Mouse (Mus musculus) thymus, postnatal 25 days (tissue): ENCODE measurements at regions not wholly inside any gene's neighbourhood (a gene's known extent, or its start where the extent isn't known, plus 50 kb on each side); places are given as distances from the start of the nearest gene placed in this dataset.

ENCODE experiments used
- DNase-seq: peaks from one replicate; pipeline ENCODE4 v3.0.0; 2022

GRCm38 (mm10) chr11:19254183-19254582, 235.4 kb upstream of the Meis1 start:
- DNase-seq: no peak

DNA sequence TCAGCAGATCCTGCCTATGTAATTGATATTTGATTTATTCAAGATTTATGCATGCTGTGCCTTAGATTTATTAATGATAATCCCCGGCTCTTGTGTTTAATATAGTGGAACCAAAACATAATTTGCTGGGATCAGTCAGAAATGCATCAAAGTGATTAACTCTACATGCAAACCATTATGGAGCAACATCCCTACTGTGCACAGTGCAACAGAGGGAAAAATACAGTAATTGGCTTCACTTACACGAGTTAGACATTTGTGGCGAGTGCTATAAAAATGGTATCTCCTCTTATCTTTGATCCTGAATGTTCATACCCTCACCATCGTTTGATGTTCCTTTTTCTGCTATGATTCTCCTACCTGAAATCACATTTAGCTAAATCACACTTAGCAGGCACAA, 238.8 kb upstream of the Meis1 start:
- DNase-seq: no peak

DNA sequence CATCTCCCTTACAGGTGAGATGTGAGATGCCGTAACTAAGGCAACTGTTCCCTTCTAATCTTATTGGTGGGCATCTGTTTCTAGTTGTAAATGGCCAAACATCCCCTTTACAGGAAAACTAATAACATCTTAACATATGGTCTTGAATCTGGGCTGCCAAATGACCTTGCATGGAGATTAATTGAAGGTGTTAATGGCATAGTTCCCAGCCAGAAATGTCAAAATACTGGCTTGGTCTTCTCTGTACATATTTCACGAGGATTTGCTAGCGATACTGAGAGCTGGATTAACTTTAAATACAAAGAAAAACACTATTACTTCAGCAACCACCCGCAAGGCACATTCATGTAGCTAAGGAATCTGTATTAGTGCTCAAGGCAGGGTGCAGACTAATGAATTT, 244.0 kb upstream of the Meis1 start:
- no peak for DNase-seq

- no peak for DNase-seq
These were observed 246.2 kb upstream of the Meis1 start for GRCm38 (mm10) chr11:19264798-19265671.

GRCm38 (mm10) chr11:19265672-19265972, 246.8 kb upstream of the Meis1 start:
- no peak for DNase-seq

GRCm38 (mm10) chr11:19290971-19291370, 272.2 kb upstream of the Meis1 start:
- DNase-seq: no peak

GRCm38 (mm10) chr11:19299411-19299810, 280.6 kb upstream of the Meis1 start:
- DNase-seq: no peak

- no peak for DNase-seq
These were observed 287.9 kb upstream of the Meis1 start for GRCm38 (mm10) chr11:19306687-19307086.

DNA sequence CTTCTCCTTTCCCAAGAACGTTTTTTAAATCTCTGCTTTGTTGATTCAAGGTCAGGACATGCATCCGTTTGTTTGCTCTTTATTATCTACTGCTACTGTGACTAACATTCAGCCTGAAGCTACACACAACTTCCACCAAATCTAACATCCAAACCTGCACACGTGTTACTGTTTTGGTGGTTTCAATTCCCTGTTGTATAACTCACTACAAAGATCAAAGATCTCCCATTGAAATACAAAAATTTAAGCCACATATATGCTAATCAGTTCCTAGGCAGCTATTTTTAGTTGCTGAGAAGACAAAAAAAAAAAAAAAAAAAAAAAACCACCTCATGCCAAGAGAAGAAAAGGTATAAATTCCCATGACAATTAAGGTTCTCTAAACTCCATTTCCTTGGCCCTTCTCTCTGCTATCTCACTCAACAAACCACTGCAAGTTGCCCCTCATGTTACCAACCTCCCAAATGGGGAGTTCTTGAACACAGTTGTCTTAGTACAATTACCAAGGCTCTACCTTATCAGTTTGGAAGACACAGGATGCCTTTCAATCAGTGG, 312.0 kb upstream of the Meis1 start:
- no peak for DNase-seq

DNA sequence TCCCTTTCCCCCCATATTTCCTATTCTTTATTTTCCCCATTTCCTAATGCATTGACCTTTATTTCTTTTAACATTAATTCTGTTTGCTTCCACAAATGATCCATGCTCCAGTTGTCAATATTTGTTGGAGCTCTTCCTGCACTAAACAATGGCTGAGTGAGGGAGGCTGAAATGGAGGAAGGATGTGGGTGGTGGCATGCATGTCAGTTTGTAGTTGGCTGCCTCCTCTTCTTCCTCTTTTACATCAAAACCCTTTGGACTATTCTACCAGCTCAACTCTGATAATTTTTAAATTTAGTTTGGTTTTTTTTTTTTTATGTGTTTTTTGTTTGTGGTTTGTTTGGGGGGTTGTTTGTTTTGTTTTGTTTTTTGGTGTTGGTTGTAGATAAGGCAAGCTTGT, 313.5 kb upstream of the Meis1 start:
- no peak for DNase-seq

GRCm38 (mm10) chr11:19332727-19333126, 313.9 kb upstream of the Meis1 start:
- no peak for DNase-seq

DNA sequence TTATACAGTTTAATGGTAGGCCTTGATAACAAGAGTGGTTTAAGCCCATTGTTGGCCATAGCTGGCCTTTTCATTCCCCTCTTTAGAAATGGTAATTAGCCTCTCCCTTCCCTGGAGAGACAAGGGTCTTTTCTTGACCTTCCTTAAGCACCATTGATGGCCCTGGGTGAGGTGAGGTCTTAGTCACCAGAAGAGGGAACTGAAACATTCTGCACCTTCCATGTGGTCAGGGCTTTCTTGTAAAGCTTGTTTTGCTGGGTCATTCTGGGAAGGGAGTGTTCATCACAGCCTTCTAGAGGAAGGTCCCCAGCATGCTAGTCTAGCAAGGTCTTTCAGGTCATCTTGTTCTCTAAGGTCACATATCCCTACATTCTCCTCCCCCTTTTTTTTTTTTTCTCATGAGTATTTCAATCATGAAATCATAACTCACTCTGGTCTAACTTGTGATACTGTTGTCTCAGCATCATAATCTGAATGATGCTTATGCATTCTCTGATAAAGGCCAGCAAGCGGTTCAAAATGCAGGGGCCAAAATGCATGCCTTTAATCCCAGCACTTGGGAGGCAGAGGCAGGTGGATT, 315.2 kb upstream of the Meis1 start:
- no peak for DNase-seq

GRCm38 (mm10) chr11:19335384-19335783, 316.6 kb upstream of the Meis1 start:
- DNase-seq: no peak

- no peak for DNase-seq
These were observed 321.0 kb upstream of the Meis1 start for GRCm38 (mm10) chr11:19339721-19340317.

GRCm38 (mm10) chr11:19340889-19341288, 322.1 kb upstream of the Meis1 start:
- no peak for DNase-seq

- no peak for DNase-seq
These were observed 322.6 kb upstream of the Meis1 start for GRCm38 (mm10) chr11:19341379-19341778.

DNA sequence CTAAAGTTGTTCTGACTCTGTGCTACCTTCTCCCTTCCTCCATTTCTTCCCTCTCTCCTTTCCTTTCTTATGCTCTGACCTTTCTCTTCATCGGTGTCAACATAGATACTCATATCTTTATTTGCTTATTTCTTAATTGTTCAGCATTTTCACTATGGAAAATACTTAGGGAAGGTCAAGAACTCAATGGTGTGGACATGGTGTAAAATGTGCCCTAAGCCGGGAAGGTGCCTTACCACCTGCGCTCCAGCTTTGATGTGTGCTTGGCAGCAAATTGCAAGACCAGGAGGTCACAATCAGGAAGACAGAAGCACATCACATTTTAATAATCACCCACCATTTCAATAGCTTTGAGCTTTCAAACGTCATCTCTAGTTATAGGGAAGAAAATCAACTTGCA, 324.0 kb upstream of the Meis1 start:
- DNase-seq: no peak

- DNase-seq: no peak
These were observed 327.6 kb upstream of the Meis1 start for GRCm38 (mm10) chr11:19346276-19346826.

DNA sequence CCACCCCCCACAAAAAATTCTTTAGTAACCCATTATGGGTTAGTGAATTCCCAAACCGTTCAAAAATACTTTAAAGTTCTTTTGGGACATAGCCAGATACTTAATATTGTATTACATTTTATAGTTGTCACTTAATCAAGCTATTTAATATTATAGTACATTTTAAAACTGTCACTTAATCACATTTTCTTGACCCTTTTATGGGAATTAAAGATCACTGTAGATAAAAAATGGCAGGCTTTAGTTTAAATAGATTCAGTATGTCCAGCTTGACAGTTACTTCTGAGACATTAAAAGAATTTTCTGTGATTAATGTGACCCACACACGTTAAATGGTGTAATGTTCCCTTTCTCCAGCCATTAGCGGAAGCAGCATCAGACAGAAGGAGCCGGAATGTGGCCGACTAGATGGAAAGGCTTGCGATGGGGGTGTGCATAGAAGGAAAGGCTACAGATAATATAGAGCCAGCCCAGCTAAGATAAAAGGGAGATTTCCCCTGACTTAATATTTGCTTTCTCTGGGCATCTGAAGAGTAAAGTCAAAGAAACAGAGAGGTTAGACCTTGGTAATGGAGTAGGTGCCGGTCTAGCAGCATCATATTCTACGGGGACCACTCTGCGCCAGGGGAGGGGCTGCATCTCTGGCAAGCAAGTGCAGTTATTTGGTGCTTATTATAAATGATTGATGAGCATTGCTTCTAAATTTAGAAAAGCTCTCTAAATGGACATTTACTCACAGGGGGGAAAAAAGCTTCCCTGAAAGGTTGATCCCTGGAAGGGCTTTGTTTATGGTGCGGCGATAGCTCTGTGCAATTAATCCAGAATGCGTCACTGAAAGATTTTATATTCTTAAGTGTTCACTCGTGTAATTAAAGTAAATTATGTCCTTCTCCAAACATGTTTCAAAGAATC, 331.8 kb upstream of the Meis1 start:
- no peak for DNase-seq

DNA sequence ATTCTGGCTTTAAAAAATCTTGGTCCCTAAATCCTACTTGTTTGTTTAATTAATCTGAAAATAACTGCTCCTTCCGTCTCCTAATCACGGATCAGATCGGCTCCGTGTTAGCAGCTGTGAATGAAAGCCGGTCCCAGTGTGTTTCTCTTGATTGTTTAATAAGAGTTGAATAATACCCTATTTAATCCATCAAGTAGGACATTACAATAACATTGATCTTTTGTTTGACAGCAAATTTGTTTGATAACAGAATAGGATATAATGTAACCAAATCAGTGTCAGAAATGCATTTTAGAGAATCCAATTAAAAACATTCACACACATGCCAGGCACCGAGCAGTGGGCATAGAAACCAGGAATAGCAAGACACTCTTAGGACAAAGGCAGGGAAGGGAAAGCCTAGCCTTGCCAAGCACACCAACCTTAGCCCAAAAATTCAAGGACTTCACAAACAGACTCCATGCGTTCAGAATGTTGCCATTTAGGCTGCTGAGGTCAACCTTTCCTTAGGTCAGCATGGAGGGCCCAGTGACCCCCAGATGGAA, 332.5 kb upstream of the Meis1 start:
- no peak for DNase-seq

DNA sequence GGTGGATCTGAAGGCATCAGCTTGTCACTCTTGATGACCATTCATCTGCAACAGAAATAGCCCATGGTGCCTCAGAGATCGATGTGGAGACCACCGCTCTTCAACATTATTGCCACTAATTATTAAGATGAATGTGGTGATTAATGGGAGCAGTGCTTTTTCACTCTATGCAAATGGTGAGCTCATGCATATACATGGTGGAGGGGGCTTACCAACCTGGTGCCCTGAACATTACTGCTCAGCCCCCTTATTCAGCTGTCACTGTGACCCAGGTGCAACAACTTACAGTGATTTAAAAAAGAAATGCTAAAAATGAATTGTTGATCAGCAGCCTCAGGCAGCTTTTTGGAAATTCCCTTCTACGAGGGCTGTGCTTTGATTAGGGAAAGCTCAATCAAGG, 334.9 kb upstream of the Meis1 start:
- DNase-seq: no peak

GRCm38 (mm10) chr11:19355179-19355578, 336.4 kb upstream of the Meis1 start:
- DNase-seq: no peak
